Mouse (Mus musculus) MEL (cell line): Measurements from ENCODE around the gene Ferd3l. TPM values are rescaled to one million over a fixed set of nuclear protein-coding genes. Genes with fewer than 3 reads are reported as not detected.

ENCODE experiments used
- DNase-seq: peaks from one replicate; pipeline ENCODE4 v3.0.0; 2011; ENCODE audit warnings: low read depth, low spot score
- H3K27ac ChIP-seq: 2 replicates; pipeline ENCODE4 v1.5.1; 2012; ENCODE audit warnings: low read depth, mild to moderate bottlenecking, control low read depth, low read length, moderate library complexity; ENCODE audit not compliant: control insufficient read depth
- H3K27me3 ChIP-seq, 2 experiments: fragments of 150-350 bp in 1 of 2; sonication (generic) in 1 of 2; 2 replicates each; pipeline ENCODE4 v1.6.1; 2012; ENCODE audit warnings: low read length in 2 of 2, mild to moderate bottlenecking in 2 of 2, improper control_type of control experiment in 1 of 2, moderate library complexity in 1 of 2; ENCODE audit not compliant: insufficient read depth in 2 of 2, control insufficient read depth in 1 of 2
- H3K36me3 ChIP-seq, 2 experiments: 2 replicates each; pipeline ENCODE4 v1.6.1; 2012 to 2014; ENCODE audit warnings: low read length in 2 of 2, improper control_type of control experiment in 1 of 2, inconsistent platforms in 1 of 2, mild to moderate bottlenecking in 1 of 2; ENCODE audit not compliant: insufficient read depth in 2 of 2, control insufficient read depth in 1 of 2
- H3K4me1 ChIP-seq, 2 experiments: fragments of 150-350 bp in 1 of 2; sonication (generic) in 1 of 2; 2 replicates each; pipeline ENCODE4 v1.6.1; 2012; ENCODE audit warnings: low read length in 2 of 2, improper control_type of control experiment in 1 of 2, mild to moderate bottlenecking in 1 of 2; ENCODE audit not compliant: insufficient read depth in 2 of 2, control insufficient read depth in 1 of 2
- H3K4me3 ChIP-seq, 2 experiments: fragments of 150-350 bp in 1 of 2; sonication (generic) in 1 of 2; 2 replicates each; pipeline ENCODE4 v1.5.1; 2012; ENCODE audit warnings: low read depth in 2 of 2, low read length in 2 of 2, mild to moderate bottlenecking in 2 of 2, moderate library complexity in 2 of 2, control low read depth in 1 of 2, improper control_type of control experiment in 1 of 2; ENCODE audit not compliant: control insufficient read depth in 1 of 2, insufficient read depth in 1 of 2
- H3K79me2 ChIP-seq: 2 replicates; pipeline ENCODE4 v1.6.1; 2012; ENCODE audit warnings: mild to moderate bottlenecking, low read length, moderate library complexity; ENCODE audit not compliant: control insufficient read depth, poor library complexity, insufficient read depth
- H3K9ac ChIP-seq: 2 replicates; pipeline ENCODE4 v1.6.1; 2012; ENCODE audit warnings: low read depth, mild to moderate bottlenecking, control low read depth, low read length, moderate library complexity; ENCODE audit not compliant: control insufficient read depth, poor library complexity, severe bottlenecking
- H3K9me3 ChIP-seq: fragments of 150-350 bp; sonication (generic); replicated peaks from 2 replicates; pipeline ENCODE4 v1.6.1; 2012; ENCODE audit warnings: mild to moderate bottlenecking, low read length, improper control_type of control experiment, moderate library complexity; ENCODE audit not compliant: insufficient read depth
- BHLHE40 ChIP-seq: IDR thresholded peaks from 2 replicates; pipeline ENCODE4 v1.6.1; 2012; ENCODE audit warnings: low read depth, mild to moderate bottlenecking, inconsistent platforms, low read length, improper control_type of control experiment, borderline replicate concordance
- CHD1 ChIP-seq: IDR thresholded peaks from 2 replicates; pipeline ENCODE4 v1.6.1; 2012; ENCODE audit warnings: low read depth, mild to moderate bottlenecking, inconsistent platforms, low read length, improper control_type of control experiment
- E2F4 ChIP-seq: IDR thresholded peaks from 2 replicates; pipeline ENCODE4 v1.6.1; 2011; ENCODE audit warnings: low read depth, low read length, improper control_type of control experiment, borderline replicate concordance
- EP300 ChIP-seq, 2 experiments: IDR thresholded peaks; 2 replicates each; pipeline ENCODE4 v1.6.1; 2011; ENCODE audit warnings: improper control_type of control experiment in 2 of 2, low read length in 2 of 2, low read depth in 1 of 2, mild to moderate bottlenecking in 1 of 2
- ETS1 ChIP-seq: IDR thresholded peaks from 2 replicates; pipeline ENCODE4 v1.6.1; 2012; ENCODE audit warnings: low read depth, mild to moderate bottlenecking, inconsistent platforms, low read length, improper control_type of control experiment, moderate library complexity
- GATA1 ChIP-seq: IDR thresholded peaks from 2 replicates; pipeline ENCODE4 v1.6.1; 2011; ENCODE audit warnings: low read depth, low read length, improper control_type of control experiment
- HCFC1 ChIP-seq: IDR thresholded peaks from 2 replicates; pipeline ENCODE4 v1.6.1; 2012; ENCODE audit warnings: low read depth, mild to moderate bottlenecking, inconsistent platforms, low read length, improper control_type of control experiment, moderate library complexity
- JUND ChIP-seq: IDR thresholded peaks from 2 replicates; pipeline ENCODE4 v1.6.1; 2011; ENCODE audit warnings: low read depth, mild to moderate bottlenecking, improper control_type of control experiment, low read length
- KAT2A ChIP-seq: conservative IDR thresholded peaks from 2 replicates; pipeline ENCODE4 v1.6.1; 2012; ENCODE audit warnings: low read depth, low read length, improper control_type of control experiment, inconsistent platforms
- MAFK ChIP-seq: IDR thresholded peaks from 2 replicates; pipeline ENCODE4 v1.6.1; 2011; ENCODE audit warnings: low read depth, mild to moderate bottlenecking, low read length, improper control_type of control experiment, borderline replicate concordance
- MEF2A ChIP-seq: IDR thresholded peaks from 2 replicates; pipeline ENCODE4 v1.6.1; 2014; ENCODE audit warnings: low read depth, mild to moderate bottlenecking, inconsistent platforms, low read length, improper control_type of control experiment; ENCODE audit not compliant: poor library complexity, insufficient replicate concordance, severe bottlenecking; ENCODE audit errors: extremely low read depth
- MYC ChIP-seq: IDR thresholded peaks from 2 replicates; pipeline ENCODE4 v1.6.1; 2011; ENCODE audit warnings: low read depth, mild to moderate bottlenecking, low read length, improper control_type of control experiment, moderate library complexity
- POLR2AphosphoS2 ChIP-seq: IDR thresholded peaks from 2 replicates; pipeline ENCODE4 v1.6.1; 2011; ENCODE audit warnings: low read length, improper control_type of control experiment
- POLR2AphosphoS5 ChIP-seq: IDR thresholded peaks from 2 replicates; pipeline ENCODE4 v1.6.1; 2012; ENCODE audit warnings: low read depth, borderline replicate concordance, mild to moderate bottlenecking, inconsistent platforms, low read length, moderate library complexity, mixed read lengths
- RCOR1 ChIP-seq: IDR thresholded peaks from 2 replicates; pipeline ENCODE4 v1.6.1; 2012; ENCODE audit warnings: low read depth, mild to moderate bottlenecking, inconsistent platforms, low read length, improper control_type of control experiment
- SMC3 ChIP-seq: IDR thresholded peaks from 2 replicates; pipeline ENCODE4 v1.6.1; 2011; ENCODE audit warnings: low read depth, low read length, improper control_type of control experiment
- TAL1 ChIP-seq: IDR thresholded peaks from 2 replicates; pipeline ENCODE4 v1.6.1; 2012; ENCODE audit warnings: mild to moderate bottlenecking, inconsistent platforms, low read length, moderate library complexity, mixed read lengths
- TBP ChIP-seq: IDR thresholded peaks from 2 replicates; pipeline ENCODE4 v1.8.0; 2011; ENCODE audit warnings: low read depth, low read length, improper control_type of control experiment
- UBTF ChIP-seq: IDR thresholded peaks from 2 replicates; pipeline ENCODE4 v1.6.1; 2012; ENCODE audit warnings: low read depth, mild to moderate bottlenecking, inconsistent platforms, low read length, improper control_type of control experiment, moderate library complexity, borderline replicate concordance; ENCODE audit not compliant: insufficient read depth
- USF1 ChIP-seq: IDR thresholded peaks from 2 replicates; pipeline ENCODE4 v1.6.1; 2014; ENCODE audit warnings: low read depth, mild to moderate bottlenecking, inconsistent platforms, low read length, improper control_type of control experiment, moderate library complexity
- USF2 ChIP-seq, 2 experiments: IDR thresholded peaks; 2 replicates each; pipeline ENCODE4 v1.6.1; 2011 to 2012; ENCODE audit warnings: improper control_type of control experiment in 2 of 2, low read length in 2 of 2, borderline replicate concordance in 1 of 2, inconsistent platforms in 1 of 2, low read depth in 1 of 2, mild to moderate bottlenecking in 1 of 2; ENCODE audit not compliant: insufficient read depth in 1 of 2
- ZC3H11A ChIP-seq: IDR thresholded peaks from 2 replicates; pipeline ENCODE4 v1.6.1; 2012; ENCODE audit warnings: low read depth, mild to moderate bottlenecking, inconsistent platforms, low read length, improper control_type of control experiment
- ZMIZ1 ChIP-seq: IDR thresholded peaks from 2 replicates; pipeline ENCODE4 v1.6.1; 2012; ENCODE audit warnings: low read depth, mild to moderate bottlenecking, inconsistent platforms, low read length, improper control_type of control experiment, moderate library complexity
- polyA plus RNA-seq, 2 experiments: library from polyadenylated mRNA; stranded (reverse) in 1 of 2; unstranded in 1 of 2; fragments of >175 nt in 1 of 2; fragments of >200 nt in 1 of 2; gene quantifications; 2 replicates each; pipeline versions ENCODE4 v1.2.1 to v1.2.4; 2012; ENCODE audit warnings: low replicate concordance in 2 of 2, low read depth in 1 of 2; ENCODE audit not compliant: insufficient read length in 2 of 2, insufficient read depth in 1 of 2, missing spikeins in 1 of 2
- total RNA-seq: library from RNA; depleted of rRNA; stranded (reverse); fragments of 300-350 nt; gene quantifications from 2 replicates; pipeline ENCODE4 v1.2.3, GENCODE M21; 2012

Gene Ferd3l
- total and polyA plus RNA-seq, 3 experiments = not detected

- Histone ChIP-seq H3K9ac (no peak overlapping the region), H3K27ac (no peak overlapping the region), H3K36me3 (no peaks in the 10 kb centered on the region), H3K27me3 (no peaks in the 10 kb centered on the region), H3K9me3 (no peaks in the 10 kb centered on the region), H3K4me1 (no peaks in the 10 kb centered on the region), H3K79me2 (no peaks in the 10 kb centered on the region), H3K4me3 (no peak overlapping the region)
- TF ChIP-seq USF2 (IDR thresholded peaks at IDR 0.05; ENCODE audit: borderline replicate concordance in 1 of 2, insufficient read depth in 1 of 2, low read depth in 1 of 2, low read length in 2 of 2) = no peak
- TF ChIP-seq CHD1 = no peak
- TF ChIP-seq GATA1 = no peak
- no peak for TF ChIP-seq ZC3H11A
- no peak for TF ChIP-seq ETS1
- TF ChIP-seq E2F4 = no peak
- no peak for TF ChIP-seq ZMIZ1
- no peak for TF ChIP-seq MEF2A
- TF ChIP-seq POLR2AphosphoS5 = no peak
- TF ChIP-seq UBTF = no peak
- no peak for TF ChIP-seq MAFK
- TF ChIP-seq USF1 = no peak
- no peak for TF ChIP-seq TBP
- no peak for TF ChIP-seq BHLHE40
- TF ChIP-seq HCFC1 = no peak
- no peak for DNase-seq
Measured at GRCm38 (mm10) chr12:33955606-33956295, 27.5 kb downstream of the Ferd3l start.

- TF ChIP-seq EP300 (IDR thresholded peaks at IDR 0.05; ENCODE audit: low read depth in 1 of 2, low read length in 2 of 2) = no peak
- no peak for TF ChIP-seq RCOR1
- TF ChIP-seq POLR2AphosphoS5 = no peak
- TF ChIP-seq ETS1 = no peak
- no peak for TF ChIP-seq POLR2AphosphoS2
- TF ChIP-seq MEF2A = no peak
- no peak for TF ChIP-seq ZC3H11A
- TF ChIP-seq KAT2A = no peak
- no peak for TF ChIP-seq TAL1
- TF ChIP-seq MYC = no peak
- TF ChIP-seq USF2 (IDR thresholded peaks at IDR 0.05; ENCODE audit: borderline replicate concordance in 1 of 2, insufficient read depth in 1 of 2, low read depth in 1 of 2, low read length in 2 of 2) = no peak
- TF ChIP-seq SMC3 = no peak
- no peak for TF ChIP-seq HCFC1
- no peak for TF ChIP-seq MAFK
- no peak for TF ChIP-seq UBTF
- TF ChIP-seq JUND = no peak
- no peak for TF ChIP-seq ZMIZ1
- no peak for TF ChIP-seq TBP
- TF ChIP-seq, all 39 proteins: peak for 0
- Histone ChIP-seq H3K4me3 (no peak overlapping the region), H3K36me3 (no peaks in the 10 kb centered on the region), H3K27ac (no peak overlapping the region), H3K9me3 (no peaks in the 10 kb centered on the region), H3K9ac (no peak overlapping the region), H3K27me3 (no peaks in the 10 kb centered on the region), H3K4me1 (no peaks in the 10 kb centered on the region), H3K79me2 (no peaks in the 10 kb centered on the region)
- no peak for DNase-seq
Measured at GRCm38 (mm10) chr12:33956576-33957399, 28.6 kb downstream of the Ferd3l start.
